Mouse (Mus musculus) WW6 (cell line): ENCODE data around the gene Olfr834.

ENCODE experiments used
- DNase-seq: peaks from one replicate; pipeline ENCODE4 v3.0.0-alpha.2; 2013; ENCODE audit warnings: low read depth, low spot score

The Olfr834 gene

GRCm38 (mm10) chr9:18987690-18988089 is at the start of gene Olfr834:
TSS of gene Olfr834 (plus strand) at chr9:18987990.
- DNase-seq: no peak

DNA sequence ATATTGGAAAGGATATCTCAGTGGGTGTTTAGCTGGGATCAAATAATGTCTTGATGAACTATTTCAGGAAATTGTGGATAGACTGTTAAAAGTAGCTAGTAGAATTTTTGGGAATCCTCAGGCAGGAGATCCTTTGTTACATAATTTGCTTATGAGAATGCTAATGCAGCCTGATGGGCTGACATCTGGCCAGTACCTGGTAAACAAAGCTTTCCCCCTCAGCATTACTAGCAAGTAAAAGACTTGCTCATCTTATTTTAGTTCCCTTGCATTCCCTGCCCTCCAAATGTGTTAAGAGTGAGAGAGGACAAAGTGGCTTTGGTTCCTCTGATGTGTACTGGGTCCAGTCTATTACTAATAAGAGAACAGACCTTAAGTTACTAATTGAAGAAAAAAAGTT is 25.8 kb upstream of the Olfr834 start:
- DNase-seq: no peak

GRCm38 (mm10) chr9:19032435-19032834 is 44.6 kb downstream of the Olfr834 start, which contains the start of gene Olfr835:
TSS of gene Olfr835 (plus strand) at chr9:19032735.
- no peak for DNase-seq
